Mouse (Mus musculus) left cerebral cortex, adult 2 months (tissue): ENCODE measurements at regions not wholly inside any gene's neighbourhood (a gene's known extent, or its start where the extent isn't known, plus 50 kb on each side); places are given as distances from the start of the nearest gene placed in this dataset.

ENCODE experiments used
- DNase-seq, 2 experiments: peaks; one replicate each; pipeline ENCODE4 v3.0.0; 2021 to 2022; ENCODE audit warnings: low spot score in 2 of 2, mixed read lengths in 1 of 2; ENCODE audit errors: extremely low spot score in 1 of 2
- H3K27ac ChIP-seq: fragments of 200-600 bp; 2 replicates; pipeline ENCODE4 v1.8.1; 2022
- H3K4me3 ChIP-seq: fragments of 200-600 bp; 2 replicates; pipeline ENCODE4 v1.8.1; 2022
- CTCF ChIP-seq: fragments of 200-600 bp; IDR thresholded peaks from 2 replicates; pipeline ENCODE4 v1.8.1; 2022; ENCODE audit warnings: antibody characterized with exemption, mild to moderate bottlenecking, moderate library complexity
- intact Hi-C: fragments of 180-260 bp; cut with DNase I; formaldehyde crosslinking; loops from one replicate; pipeline ENCODE4 v1.15.1; 2025

DNA sequence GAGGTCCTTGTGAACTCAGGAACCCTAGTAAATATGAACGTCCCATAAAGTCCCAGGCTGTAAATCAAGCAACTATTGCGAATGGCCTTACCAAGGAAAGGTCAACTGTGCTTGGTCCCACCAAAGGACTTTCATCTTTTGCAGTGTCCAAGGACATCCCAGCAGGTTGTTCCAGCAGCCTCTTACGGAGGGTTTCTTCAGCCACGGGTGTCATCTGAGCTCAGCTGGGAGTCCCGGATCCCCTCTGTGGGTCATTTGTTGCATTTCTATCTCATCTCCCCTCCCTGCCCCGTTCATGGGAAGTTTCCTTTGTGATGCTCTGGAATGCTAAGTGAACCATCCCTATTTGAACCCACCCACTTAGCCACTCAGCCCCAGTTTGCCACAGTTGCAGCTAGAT, 184.3 kb downstream of the Snx10 start:
- H3K4me3 ChIP-seq: no peak overlapping the region
- intact Hi-C loops: no loop called here
- DNase-seq: no peak
- TF ChIP-seq CTCF: no peak
- H3K27ac ChIP-seq: no peak overlapping the region

DNA sequence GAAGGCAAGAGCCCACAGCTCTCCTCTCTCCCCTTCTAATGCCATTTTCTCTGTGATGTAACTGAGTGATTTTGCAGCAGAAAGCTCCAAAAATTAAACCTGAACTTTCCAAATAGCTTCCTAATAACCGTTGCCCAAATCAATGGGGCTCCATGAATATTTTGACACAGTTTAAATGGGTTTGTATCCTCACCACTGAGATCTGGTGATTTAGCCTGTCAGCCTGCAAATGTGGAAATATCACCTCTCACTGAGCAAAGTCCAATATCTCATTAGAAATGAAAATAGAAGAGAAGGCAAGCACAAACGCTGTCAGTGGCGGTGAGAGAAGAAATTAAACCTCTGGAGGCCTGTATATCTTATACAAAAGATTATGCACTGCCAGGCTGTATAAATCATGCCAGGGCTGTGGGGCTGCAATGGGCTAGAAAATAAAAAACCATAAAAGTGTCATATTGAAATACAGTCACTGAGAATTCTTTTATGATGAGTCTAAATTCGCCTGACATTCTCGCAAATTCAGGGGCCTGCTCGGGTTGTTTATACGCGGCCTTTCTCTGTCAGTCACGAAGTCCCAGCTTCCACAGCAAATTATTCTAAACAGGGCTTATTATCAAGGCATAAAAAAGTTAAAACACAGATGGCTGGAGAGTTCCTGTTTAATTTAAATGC, 185.1 kb downstream of the Snx10 start:
- TF ChIP-seq CTCF: no peak
- no peak for DNase-seq
- Histone ChIP-seq H3K27ac (no peak overlapping the region), H3K4me3 (no peak overlapping the region)
- intact Hi-C loops: no loop called here

- no peak overlapping the region for H3K27ac ChIP-seq
- TF ChIP-seq CTCF: no peak
- DNase-seq: no peak
- intact Hi-C loops: no loop called here
- no peak overlapping the region for H3K4me3 ChIP-seq
Measured at GRCm38 (mm10) chr6:51709340-51710067, 185.8 kb downstream of the Snx10 start.

DNA sequence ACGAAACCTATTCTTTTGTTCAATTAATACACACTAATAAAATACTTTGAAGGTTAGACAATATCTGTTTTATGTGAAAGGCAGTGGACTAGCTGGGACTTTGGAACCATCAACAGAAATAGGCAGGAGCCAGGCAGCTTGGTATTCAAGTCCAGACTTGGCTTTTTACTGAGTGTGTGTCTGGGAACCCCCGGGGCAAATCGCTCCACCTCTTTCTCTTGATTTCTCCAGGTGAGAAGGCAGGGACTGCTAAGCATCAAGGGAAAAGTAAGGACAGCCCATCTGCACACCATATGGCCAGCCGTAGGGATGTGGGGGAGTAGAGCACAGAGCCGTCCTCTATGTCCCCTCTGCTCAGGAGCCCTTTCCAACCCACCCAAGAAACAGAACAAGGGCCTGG, 186.5 kb downstream of the Snx10 start:
- no peak for TF ChIP-seq CTCF
- Histone ChIP-seq H3K4me3 (no peak overlapping the region), H3K27ac (no peak overlapping the region)
- no peak for DNase-seq
- intact Hi-C loops: no loop called here

- no peak for TF ChIP-seq CTCF
- DNase-seq: no peak
- no peak overlapping the region for H3K27ac ChIP-seq
- intact Hi-C loops: no loop called here
- no peak overlapping the region for H3K4me3 ChIP-seq
Measured at GRCm38 (mm10) chr6:51710926-51711615, 187.4 kb downstream of the Snx10 start.

- no peak for TF ChIP-seq CTCF
- intact Hi-C loops: no loop called here
- Histone ChIP-seq H3K4me3 (no peak overlapping the region), H3K27ac (no peak overlapping the region)
- DNase-seq: no peak
Measured at GRCm38 (mm10) chr6:51711616-51711970, 187.9 kb downstream of the Snx10 start.

DNA sequence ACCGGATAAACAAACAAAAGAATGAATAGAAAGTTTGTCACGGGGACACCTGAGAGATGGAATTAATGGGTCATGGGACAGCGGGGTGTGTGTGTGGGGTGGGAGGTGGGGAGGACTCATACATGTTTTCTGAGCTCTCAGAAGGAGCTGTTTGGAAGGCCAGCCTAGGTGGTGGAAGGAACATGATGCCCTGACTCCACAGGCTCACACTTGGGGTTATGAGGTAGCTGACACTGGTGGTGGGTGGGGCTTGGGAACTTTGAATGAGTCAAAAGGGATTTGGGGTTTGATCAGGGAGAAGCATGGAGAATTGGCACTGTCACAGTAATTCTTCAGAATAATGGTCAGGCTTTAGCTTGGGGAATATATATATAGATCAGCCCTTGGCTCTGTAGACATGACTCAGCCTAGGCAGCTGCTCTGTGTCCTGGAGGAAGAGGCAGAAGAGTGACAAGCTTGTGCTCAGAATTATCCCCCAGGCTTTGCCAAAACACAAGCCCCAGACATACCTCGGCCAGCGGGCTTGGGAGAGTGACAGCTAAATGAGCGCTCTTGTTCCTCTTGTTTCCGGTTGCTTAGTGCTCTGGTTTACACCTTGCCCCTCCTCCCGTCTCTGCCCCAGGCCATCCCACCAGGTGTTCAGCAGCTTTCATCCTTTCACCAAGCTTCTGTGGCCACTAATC, 191.6 kb downstream of the Snx10 start:
- TF ChIP-seq CTCF: no peak
- DNase-seq: no peak
- intact Hi-C loops: no loop called here
- Histone ChIP-seq H3K4me3 (no peak overlapping the region), H3K27ac (no peak overlapping the region)

DNA sequence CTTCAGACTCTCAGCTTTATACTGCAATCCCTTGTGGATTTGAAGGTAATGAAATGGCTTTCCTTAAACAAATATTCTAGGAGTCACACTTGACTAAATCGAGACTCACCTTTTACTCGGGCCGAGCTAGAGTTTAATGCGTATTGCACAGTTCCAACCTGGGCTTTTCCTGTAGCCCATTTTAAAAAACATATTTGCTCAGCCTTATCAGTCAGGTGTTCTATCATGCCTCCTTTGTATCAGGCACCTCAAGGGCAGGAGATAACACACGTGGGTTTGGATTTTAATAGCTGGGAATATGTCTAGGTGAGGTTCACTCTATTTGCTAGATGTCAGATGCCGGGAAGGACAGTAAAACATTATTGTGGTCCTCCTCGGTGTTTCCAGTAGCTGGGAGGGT, 193.7 kb downstream of the Snx10 start:
- intact Hi-C loops: no loop called here
- no peak overlapping the region for H3K27ac ChIP-seq
- no peak for DNase-seq
- H3K4me3 ChIP-seq: no peak overlapping the region
- TF ChIP-seq CTCF: no peak

DNA sequence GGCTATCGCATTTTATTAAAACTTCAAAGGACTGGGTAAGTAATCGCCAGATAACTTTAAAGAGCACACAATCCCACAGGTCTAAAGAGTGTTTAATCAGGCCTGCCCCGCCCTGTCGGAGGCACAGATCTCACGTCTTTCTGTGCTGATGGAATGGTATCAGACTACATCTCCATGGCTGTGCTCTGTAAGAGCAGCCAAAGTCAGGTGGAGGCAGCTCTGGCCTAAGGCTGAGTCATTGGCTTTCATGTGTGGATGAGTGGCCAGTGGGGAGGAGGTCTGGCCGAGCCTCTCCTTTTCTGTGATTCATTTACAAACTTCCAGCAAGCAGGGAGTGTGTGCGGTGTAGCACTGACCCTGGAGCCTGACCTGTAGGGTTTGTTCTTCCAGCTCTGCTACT, 197.0 kb downstream of the Snx10 start:
- no peak for DNase-seq
- intact Hi-C loops: loop anchor here (5.0 kb wide), 1 partner anchor 108 kb away; no protein-coding TSS in a partner anchor
- no peak overlapping the region for H3K4me3 ChIP-seq

GRCm38 (mm10) chr6:51723053-51723452, 199.4 kb downstream of the Snx10 start:
- peak; percentile 59 for TF ChIP-seq CTCF
- no peak overlapping the region for H3K4me3 ChIP-seq
- H3K27ac ChIP-seq: no peak overlapping the region
- DNase-seq: peak in 1 of 2 experiments; percentile 18
- intact Hi-C loops: loop anchor here (2.0 to 5.0 kb wide), 2 partner anchors 111 to 136 kb away; no protein-coding TSS in a partner anchor

More for the DNA sequence above, 197.0 kb downstream of the Snx10 start:
- no peak for TF ChIP-seq CTCF
- H3K27ac ChIP-seq: no peak overlapping the region

DNA sequence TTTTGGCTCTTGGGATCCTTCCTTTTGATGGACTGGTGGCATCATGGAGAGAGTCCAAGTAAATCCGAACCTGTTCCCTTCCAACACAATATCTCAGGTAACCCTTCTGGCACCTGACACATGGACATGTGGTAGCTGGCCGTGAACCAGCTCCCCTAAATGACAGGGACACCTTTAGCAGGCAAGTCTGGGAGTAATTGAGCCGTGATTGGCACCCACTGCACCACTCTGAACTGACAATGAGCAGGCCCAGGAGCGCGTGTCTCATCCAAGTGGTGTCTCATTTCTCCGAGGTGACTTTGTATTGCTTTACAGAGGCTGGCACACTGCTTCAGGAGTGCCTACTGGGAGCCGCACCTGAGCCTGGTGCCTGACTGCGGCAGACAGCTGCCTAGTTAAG, 203.5 kb downstream of the Snx10 start:
- intact Hi-C loops: no loop called here
- TF ChIP-seq CTCF: no peak
- DNase-seq: no peak

More for the DNA sequence above, 203.5 kb downstream of the Snx10 start:
- H3K27ac ChIP-seq: no peak overlapping the region
- no peak overlapping the region for H3K4me3 ChIP-seq
